Mouse (Mus musculus) midbrain, embryonic 10.5 days (tissue): ENCODE measurements around the gene Nfe2. TPM values are rescaled to one million over a fixed set of nuclear protein-coding genes. Genes with fewer than 3 reads are reported as not detected.
"Not testable (repeated sequence)": the region's sequence is repeated elsewhere in the genome, so short reads cannot be mapped to it uniquely, and the experiment has no call there.

Source experiments
- DNase-seq: peaks from one replicate; pipeline ENCODE4 v3.0.0-alpha.2; 2017; ENCODE audit warnings: low spot score
- H3K27ac ChIP-seq: fragments of 300-500 bp; sonication (generic); replicated peaks from 2 replicates; pipeline ENCODE4 v1.5.1; 2016; ENCODE audit warnings: mild to moderate bottlenecking
- H3K27me3 ChIP-seq: fragments of 300-500 bp; sonication (generic); 2 replicates; pipeline ENCODE4 v1.6.1; 2016; ENCODE audit warnings: low read depth, mild to moderate bottlenecking; ENCODE audit not compliant: poor library complexity, severe bottlenecking
- H3K36me3 ChIP-seq: fragments of 300-500 bp; sonication (generic); 2 replicates; pipeline ENCODE4 v1.6.1; 2016; ENCODE audit warnings: mild to moderate bottlenecking, moderate library complexity
- H3K4me1 ChIP-seq: fragments of 300-500 bp; sonication (generic); 2 replicates; pipeline ENCODE4 v1.6.1; 2016
- H3K4me3 ChIP-seq: fragments of 300-500 bp; sonication (generic); 2 replicates; pipeline ENCODE4 v1.5.1; 2016; ENCODE audit warnings: mild to moderate bottlenecking, moderate library complexity
- H3K9me3 ChIP-seq: fragments of 300-500 bp; sonication (generic); replicated peaks from 2 replicates; pipeline ENCODE4 v1.6.1; 2016; ENCODE audit warnings: mild to moderate bottlenecking
- WGBS: fragments of 180-500 bp; shearing (Covaris S2); methylation state at CpG from one replicate; pipeline ENCODE4 v1.1.7; 2016; 5-methylcytosine and 5-hydroxymethylcytosine counted together
- polyA plus RNA-seq: library from polyadenylated mRNA; unstranded; fragments of >200 nt; fragmentation: Nextera tagmentation; extraction: Ambion mirVana; gene quantifications from 2 replicates; pipeline ENCODE4 v1.2.1, GENCODE M21; 2016

Gene Nfe2
- polyA plus RNA-seq, 1 experiment from 2014 or later = 6.4 TPM

- 17% methylated on average over 12 of the region's 12 CpGs for WGBS
- H3K4me3 ChIP-seq = peak overlapping the region; percentile 78
Observed at GRCm38 (mm10) chr15:103241071-103242018, 16.9 kb downstream of the Nfe2 start.

GRCm38 (mm10) chr15:103240160-103241028 is 17.8 kb downstream of the Nfe2 start, which contains the start of gene Hnrnpa1:
Gene Hnrnpa1 (plus strand): TSS chr15:103240432.
- WGBS = under 1% methylated on average over 47 of the region's 47 CpGs
- Histone ChIP-seq H3K27me3 (no peaks in the 10 kb centered on the region), H3K4me3 (peak within 1 kb of the TSS; percentile 78), H3K36me3 (peaks cover 62% of the 10 kb centered on the region), H3K27ac (peak within 1 kb of the TSS; percentile 98), H3K4me1 (peaks cover 46% of the 10 kb centered on the region), H3K9me3 (peaks cover 4% of the 10 kb centered on the region; the same call in 1 of the 2 replicates)
- DNase-seq = peak; percentile 92

More at GRCm38 (mm10) chr15:103241071-103242018, 16.9 kb downstream of the Nfe2 start:
- Histone ChIP-seq H3K27ac (peak overlapping the region; percentile 98), H3K4me1 (peaks cover 49% of the 10 kb centered on the region), H3K36me3 (peaks cover 62% of the 10 kb centered on the region)
- H3K27me3 ChIP-seq, DNase-seq, H3K9me3 ChIP-seq: not testable (repeated sequence)

DNA sequence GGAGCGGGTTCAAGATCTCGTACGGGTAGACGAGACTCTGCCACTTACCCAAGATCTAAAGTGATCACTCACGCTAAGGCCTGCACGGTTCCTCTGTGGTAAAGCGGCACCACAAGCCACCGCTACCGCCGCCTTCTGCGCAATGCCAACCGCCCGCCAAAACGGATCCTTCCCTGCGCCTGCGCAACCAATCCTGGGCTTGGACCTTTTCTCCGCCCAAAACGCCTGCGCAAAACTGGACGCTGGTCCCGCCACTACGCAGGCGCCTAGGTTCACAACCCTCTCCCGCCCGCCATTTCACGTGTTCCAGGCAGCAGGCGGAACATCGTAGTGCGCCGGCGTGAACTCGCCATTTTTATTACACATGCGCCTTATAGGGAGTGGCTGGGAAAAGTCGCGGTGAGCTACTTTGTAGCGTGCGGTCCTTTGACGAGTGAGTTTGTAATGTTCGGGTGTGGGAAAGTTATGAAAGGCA is 18.5 kb downstream of the Nfe2 start, which contains the start of gene Cbx5:
Gene Cbx5, minus strand, starts transcription at position 132 of the 475 bp plus-strand sequence.
- Histone ChIP-seq H3K27ac (peak within 1 kb of the TSS; percentile 98), H3K4me3 (peak within 1 kb of the TSS; percentile 78), H3K27me3 (no peaks in the 10 kb centered on the region), H3K36me3 (peaks cover 62% of the 10 kb centered on the region), H3K4me1 (peaks cover 41% of the 10 kb centered on the region), H3K9me3 (peaks cover 7% of the 10 kb centered on the region; the same call in 1 of the 2 replicates)
- DNase-seq = peak; percentile 97
- WGBS = under 1% methylated on average over 39 of the region's 39 CpGs

- peaks cover 11% of the 10 kb centered on the region; the same call in 1 of the 2 replicates for H3K9me3 ChIP-seq
- H3K4me3 ChIP-seq = peak overlapping the region; percentile 78
- H3K27ac ChIP-seq = peak overlapping the region; percentile 98
- under 1% methylated on average over 26 of the region's 26 CpGs for WGBS
- H3K36me3 ChIP-seq = peaks cover 67% of the 10 kb centered on the region
- DNase-seq = peak; percentile 96
- H3K4me1 ChIP-seq = peaks cover 41% of the 10 kb centered on the region
- no peaks in the 10 kb centered on the region for H3K27me3 ChIP-seq
Observed at GRCm38 (mm10) chr15:103239130-103239684, 19.0 kb downstream of the Nfe2 start.

- Histone ChIP-seq H3K27ac (no peak overlapping the region), H3K4me1 (peaks cover 23% of the 10 kb centered on the region), H3K27me3 (no peaks in the 10 kb centered on the region), H3K9me3 (peaks cover 11% of the 10 kb centered on the region; the same call in 1 of the 2 replicates), H3K36me3 (peaks cover 65% of the 10 kb centered on the region), H3K4me3 (no peak overlapping the region)
- WGBS = 97% methylated on average over 7 of the region's 7 CpGs
- DNase-seq = no peak
Observed at GRCm38 (mm10) chr15:103237295-103237694, 20.9 kb downstream of the Nfe2 start.

DNA sequence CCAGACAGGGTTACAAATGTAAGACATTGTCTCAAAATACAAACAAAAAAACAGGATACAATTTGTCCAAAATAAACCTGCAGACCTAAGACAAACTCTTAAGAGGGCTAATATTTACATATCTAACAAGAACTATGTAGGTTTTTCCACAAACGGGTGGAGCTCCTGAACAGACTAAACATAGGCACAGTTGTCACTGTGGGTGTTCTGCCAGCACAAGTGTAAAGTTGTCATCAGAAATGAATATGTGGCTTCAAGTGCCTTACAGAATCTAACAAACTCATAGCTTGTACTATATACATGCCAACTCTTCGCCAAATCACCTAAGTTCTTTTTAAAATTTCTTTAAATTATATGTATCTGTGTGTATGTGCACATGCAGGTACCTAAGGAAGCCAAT is 25.1 kb downstream of the Nfe2 start:
- H3K4me3 ChIP-seq = no peak overlapping the region
- H3K9me3 ChIP-seq = peaks cover 11% of the 10 kb centered on the region; the same call in 1 of the 2 replicates
- WGBS = 94% methylated on average over 2 of the region's 2 CpGs
- no peak for DNase-seq
- peaks cover 12% of the 10 kb centered on the region for H3K4me1 ChIP-seq
- peaks cover 53% of the 10 kb centered on the region for H3K36me3 ChIP-seq
- no peaks in the 10 kb centered on the region for H3K27me3 ChIP-seq
- no peak overlapping the region for H3K27ac ChIP-seq

- 82% methylated on average over 2 of the region's 2 CpGs for WGBS
- peaks cover 6% of the 10 kb centered on the region; the same call in 1 of the 2 replicates for H3K4me1 ChIP-seq
- DNase-seq = no peak
- H3K9me3 ChIP-seq = no peaks in the 10 kb centered on the region
- H3K27me3 ChIP-seq = no peaks in the 10 kb centered on the region
- peaks cover 22% of the 10 kb centered on the region for H3K36me3 ChIP-seq
- no peak overlapping the region for H3K4me3 ChIP-seq
- no peak overlapping the region for H3K27ac ChIP-seq
Observed at GRCm38 (mm10) chr15:103228904-103229303, 29.3 kb downstream of the Nfe2 start.

DNA sequence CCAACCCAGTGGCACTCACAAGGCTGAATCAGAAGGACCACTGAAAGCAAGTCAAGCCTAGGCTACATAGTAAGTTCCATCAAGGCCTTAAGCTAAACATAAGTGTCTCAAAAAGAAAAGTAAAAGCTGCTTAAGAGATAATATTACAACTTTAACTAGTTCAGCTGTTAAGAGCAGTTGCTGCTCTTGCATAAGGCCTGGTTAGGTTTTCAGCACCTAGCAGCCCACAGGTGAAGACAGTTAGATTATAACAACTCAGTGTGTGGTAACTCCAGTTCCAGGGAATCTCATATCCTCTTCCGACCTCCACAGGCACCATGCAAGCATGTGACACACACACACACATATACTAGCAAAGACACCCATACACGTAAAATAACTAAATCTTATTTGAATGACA is 30.6 kb downstream of the Nfe2 start:
- Histone ChIP-seq H3K4me3 (no peak overlapping the region), H3K36me3 (peaks cover 21% of the 10 kb centered on the region), H3K27me3 (no peaks in the 10 kb centered on the region), H3K27ac (no peak overlapping the region), H3K9me3 (no peaks in the 10 kb centered on the region), H3K4me1 (peaks cover 6% of the 10 kb centered on the region; the same call in 1 of the 2 replicates)
- whole genome bisulfite sequencing = 87% methylated on average over 2 of the region's 2 CpGs
- DNase-seq = no peak

DNA sequence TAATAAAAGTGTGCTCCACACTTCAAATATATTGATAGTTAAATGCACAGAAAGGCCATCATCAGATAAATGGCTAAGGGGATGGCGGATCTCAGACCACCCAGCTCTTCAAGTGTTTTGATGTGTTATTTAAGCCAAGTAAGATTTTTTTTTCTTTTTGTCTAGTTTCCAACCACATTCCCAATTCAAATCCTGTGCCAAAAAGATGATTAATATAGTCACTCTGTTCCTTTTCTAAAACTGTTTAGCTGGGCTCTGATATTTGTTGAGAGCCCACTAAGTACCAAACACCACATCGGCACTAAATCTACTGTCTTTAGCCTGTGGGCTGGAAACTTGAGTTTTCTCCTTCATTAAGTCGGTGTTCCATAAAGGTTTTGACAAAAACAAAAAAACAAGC is 31.2 kb downstream of the Nfe2 start:
- no peaks in the 10 kb centered on the region for H3K9me3 ChIP-seq
- H3K4me1 ChIP-seq = peaks cover 6% of the 10 kb centered on the region; the same call in 1 of the 2 replicates
- no peaks in the 10 kb centered on the region for H3K27me3 ChIP-seq
- H3K4me3 ChIP-seq = no peak overlapping the region
- WGBS = 88% methylated on average over 3 of the region's 3 CpGs
- H3K27ac ChIP-seq = no peak overlapping the region
- peaks cover 23% of the 10 kb centered on the region for H3K36me3 ChIP-seq
- DNase-seq = no peak

- no peak for DNase-seq
- no peaks in the 10 kb centered on the region for H3K9me3 ChIP-seq
- H3K27me3 ChIP-seq = no peaks in the 10 kb centered on the region
- H3K27ac ChIP-seq = no peak overlapping the region
- peaks cover 43% of the 10 kb centered on the region for H3K36me3 ChIP-seq
- peaks cover 10% of the 10 kb centered on the region; the same call in 1 of the 2 replicates for H3K4me1 ChIP-seq
- 85% methylated on average over 2 of the region's 2 CpGs for WGBS
- H3K4me3 ChIP-seq = no peak overlapping the region
Observed at GRCm38 (mm10) chr15:103224161-103224560, 34.0 kb downstream of the Nfe2 start.

- Histone ChIP-seq H3K27me3 (no peaks in the 10 kb centered on the region), H3K27ac (no peak overlapping the region), H3K4me3 (no peak overlapping the region), H3K4me1 (peaks cover 21% of the 10 kb centered on the region), H3K36me3 (peaks cover 43% of the 10 kb centered on the region), H3K9me3 (no peaks in the 10 kb centered on the region)
- 86% methylated on average over 1 of the region's 1 CpGs for WGBS
- no peak for DNase-seq
Observed at GRCm38 (mm10) chr15:103221386-103221785, 36.8 kb downstream of the Nfe2 start.

DNA sequence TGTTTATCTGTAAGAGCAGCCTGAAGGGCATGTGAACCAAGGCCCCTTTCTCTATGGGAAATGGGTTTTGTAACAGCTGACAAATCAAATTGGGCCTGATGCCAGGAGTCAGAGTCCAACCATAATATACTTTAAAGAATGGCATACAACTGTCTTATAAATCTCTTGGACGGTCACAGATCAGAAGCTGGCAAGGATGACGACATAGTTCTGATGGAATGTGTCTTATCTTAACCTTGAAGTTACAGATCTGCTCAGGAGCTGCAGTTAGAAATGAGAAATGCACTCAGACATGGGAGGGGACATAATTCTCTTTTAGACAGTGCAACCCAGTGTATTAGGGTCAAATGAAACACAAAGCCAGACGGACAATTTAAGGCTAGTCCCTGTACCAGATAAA is 37.4 kb downstream of the Nfe2 start:
- H3K27ac ChIP-seq = no peak overlapping the region
- H3K4me1 ChIP-seq = peaks cover 27% of the 10 kb centered on the region
- H3K4me3 ChIP-seq = no peak overlapping the region
- DNase-seq = no peak
- WGBS = 88% methylated on average over 3 of the region's 3 CpGs
- H3K36me3 ChIP-seq = peaks cover 43% of the 10 kb centered on the region
- H3K27me3 ChIP-seq = no peaks in the 10 kb centered on the region
- H3K9me3 ChIP-seq = no peaks in the 10 kb centered on the region
